Mouse (Mus musculus) limb, embryonic 12.5 days (tissue): Measurements from ENCODE around the gene Galm. TPM values are rescaled to one million over a fixed set of nuclear protein-coding genes. Genes with fewer than 3 reads are reported as not detected.
"Not testable (repeated sequence)": the region's sequence is repeated elsewhere in the genome, so short reads cannot be mapped to it uniquely, and the experiment has no call there.

Experiments
- ATAC-seq: fragments of 200-750 bp; cut with Nextera tagmentation; 2 replicates; pipeline ENCODE4 v1.8.0; 2017; ENCODE audit warnings: low read depth, moderate TSS enrichment; ENCODE audit not compliant: insufficient number of reproducible peaks, insufficient read depth, low FRiP score, low TSS enrichment
- H3K27ac ChIP-seq: fragments of 300-500 bp; sonication (generic); 2 replicates; pipeline ENCODE4 v1.5.1; 2016; ENCODE audit warnings: mild to moderate bottlenecking, moderate library complexity
- H3K27me3 ChIP-seq: fragments of 300-500 bp; sonication (generic); 2 replicates; pipeline ENCODE4 v1.6.1; 2016; ENCODE audit warnings: mild to moderate bottlenecking, moderate library complexity
- H3K36me3 ChIP-seq: fragments of 300-500 bp; sonication (generic); 2 replicates; pipeline ENCODE4 v1.6.1; 2016; ENCODE audit warnings: mild to moderate bottlenecking, moderate library complexity
- H3K4me1 ChIP-seq: fragments of 300-500 bp; sonication (generic); replicated peaks from 2 replicates; pipeline ENCODE4 v1.6.1; 2016
- H3K4me2 ChIP-seq: fragments of 300-500 bp; sonication (generic); 2 replicates; pipeline ENCODE4 v1.6.1; 2016; ENCODE audit warnings: mild to moderate bottlenecking, moderate library complexity
- H3K4me3 ChIP-seq: fragments of 300-500 bp; sonication (generic); replicated peaks from 2 replicates; pipeline ENCODE4 v1.5.1; 2016; ENCODE audit warnings: mild to moderate bottlenecking
- H3K9ac ChIP-seq: fragments of 300-500 bp; sonication (generic); replicated peaks from 2 replicates; pipeline ENCODE4 v1.6.1; 2016; ENCODE audit warnings: mild to moderate bottlenecking, moderate library complexity
- H3K9me3 ChIP-seq: fragments of 300-500 bp; sonication (generic); 2 replicates; pipeline ENCODE4 v1.6.1; 2016; ENCODE audit warnings: mild to moderate bottlenecking, moderate library complexity
- WGBS: fragments of 180-500 bp; shearing (Covaris S2); methylation state at CpG from one replicate; pipeline ENCODE4 v1.1.7; 2016; 5-methylcytosine and 5-hydroxymethylcytosine counted together
- polyA plus RNA-seq: library from polyadenylated mRNA; unstranded; fragments of >200 nt; fragmentation: Nextera tagmentation; extraction: Ambion mirVana; gene quantifications from 2 replicates; pipeline ENCODE4 v1.2.1, GENCODE M21; 2016

The Galm gene
- polyA plus RNA-seq, 1 experiment from 2014 or later: 14.9 TPM

DNA sequence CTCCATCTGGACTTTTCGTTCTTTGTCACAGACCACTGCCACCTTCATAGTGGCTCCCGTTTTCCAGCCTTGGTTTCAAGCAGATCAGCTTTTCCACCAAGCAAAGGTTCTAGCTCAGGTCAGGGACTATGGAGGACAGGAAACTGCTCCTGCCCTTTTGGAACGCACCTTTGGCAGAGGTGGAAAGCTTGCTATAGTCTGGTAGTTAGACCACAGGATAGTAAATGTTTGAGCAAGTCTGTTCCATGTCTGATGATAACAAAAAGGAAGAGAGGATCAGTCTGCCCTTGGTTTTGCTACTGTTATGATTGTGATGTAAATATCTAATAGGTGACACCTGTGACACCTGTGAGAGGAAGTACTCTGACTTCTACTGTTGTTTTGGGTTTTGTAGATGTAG lies 48.7 kb downstream of the Galm start:
- WGBS: 89% methylated on average over 3 of the region's 3 CpGs
- H3K27me3 ChIP-seq: no peaks in the 10 kb centered on the region
- ATAC-seq: no peak

GRCm38 (mm10) chr17:80178846-80179245 lies 51.6 kb downstream of the Galm start:
- H3K27ac ChIP-seq, H3K27me3 ChIP-seq, H3K4me3 ChIP-seq, H3K4me2 ChIP-seq, H3K36me3 ChIP-seq, H3K9me3 ChIP-seq, ATAC-seq, H3K9ac ChIP-seq, H3K4me1 ChIP-seq: not testable (repeated sequence)
- WGBS: 92% methylated on average over 3 of the region's 3 CpGs

More for the DNA sequence above, 48.7 kb downstream of the Galm start:
- Histone ChIP-seq H3K36me3 (no peaks in the 10 kb centered on the region), H3K9ac (no peak overlapping the region), H3K27ac (no peak overlapping the region), H3K9me3 (no peaks in the 10 kb centered on the region), H3K4me3 (no peak overlapping the region), H3K4me2 (no peak overlapping the region), H3K4me1 (0 out of 2 replicates have a peak, but pooled peaks cover 7% of the 10 kb centered on the region)

DNA sequence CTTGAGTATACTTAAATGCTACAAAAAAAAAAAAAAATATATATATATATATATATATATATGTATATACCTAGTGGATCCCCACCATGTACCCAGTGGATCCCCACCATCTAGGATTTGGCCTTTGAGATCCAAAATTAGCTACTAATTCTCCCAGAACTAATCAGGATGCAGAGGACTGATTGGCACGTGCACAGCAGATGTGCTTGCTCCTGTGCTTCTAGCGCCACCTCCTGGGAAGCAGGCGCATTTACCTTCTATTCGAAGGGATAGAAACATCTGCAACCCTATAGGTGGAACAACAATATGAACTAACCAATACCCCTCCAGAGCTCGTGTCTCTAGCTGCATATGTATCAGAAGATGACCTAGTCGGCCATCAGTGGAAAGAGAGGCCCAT lies 52.7 kb downstream of the Galm start:
- 0 out of 2 replicates have a peak, but pooled peaks have one; percentile 60 for ATAC-seq
- WGBS: under 1% methylated on average over 6 of the region's 6 CpGs
- Histone ChIP-seq H3K36me3 (no peaks in the 10 kb centered on the region), H3K9ac (no peak overlapping the region), H3K27ac (no peak overlapping the region), H3K4me1 (0 out of 2 replicates have a peak, but pooled peaks cover 1% of the 10 kb centered on the region), H3K9me3 (no peaks in the 10 kb centered on the region), H3K4me2 (no peak overlapping the region), H3K4me3 (no peak overlapping the region), H3K27me3 (no peaks in the 10 kb centered on the region)

GRCm38 (mm10) chr17:80180468-80180867 lies 53.2 kb downstream of the Galm start:
- Histone ChIP-seq H3K4me2 (no peak overlapping the region), H3K4me3 (no peak overlapping the region), H3K27me3 (no peaks in the 10 kb centered on the region), H3K27ac (no peak overlapping the region), H3K9ac (no peak overlapping the region), H3K36me3 (no peaks in the 10 kb centered on the region), H3K4me1 (no peaks in the 10 kb centered on the region), H3K9me3 (no peaks in the 10 kb centered on the region)
- peak; percentile 46 for ATAC-seq

- Histone ChIP-seq H3K9ac (no peak overlapping the region), H3K27me3 (no peaks in the 10 kb centered on the region), H3K36me3 (no peaks in the 10 kb centered on the region), H3K4me3 (no peak overlapping the region), H3K4me2 (no peak overlapping the region), H3K4me1 (no peaks in the 10 kb centered on the region), H3K27ac (no peak overlapping the region), H3K9me3 (no peaks in the 10 kb centered on the region)
- whole genome bisulfite sequencing: 83% methylated on average over 10 of the region's 10 CpGs
- no peak for ATAC-seq
Measured at GRCm38 (mm10) chr17:80183615-80184014, 56.3 kb downstream of the Galm start.

DNA sequence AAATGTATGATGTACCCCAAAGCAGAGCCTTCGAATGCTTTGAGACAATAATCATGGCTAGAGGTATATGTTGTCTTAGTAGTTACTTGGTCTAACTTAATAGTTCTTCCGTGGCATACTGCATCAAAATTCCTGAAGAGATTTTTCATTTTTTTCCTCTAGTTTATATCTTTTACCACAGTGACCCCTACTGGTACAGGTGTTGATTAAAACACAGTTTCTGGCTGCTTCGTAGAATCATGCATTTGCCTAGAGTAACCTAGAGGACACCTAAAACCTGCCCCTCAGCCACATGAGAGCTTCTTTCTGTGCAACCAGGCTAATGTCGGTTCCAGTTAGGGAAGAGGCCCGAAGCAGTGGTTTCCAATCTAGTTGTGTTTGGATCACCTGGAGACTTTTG lies 65.8 kb downstream of the Galm start:
- H3K9ac ChIP-seq: no peak overlapping the region
- H3K27ac ChIP-seq: no peak overlapping the region
- no peak for ATAC-seq
- H3K4me1 ChIP-seq: peaks cover 9% of the 10 kb centered on the region
- no peak overlapping the region for H3K4me2 ChIP-seq
- no peaks in the 10 kb centered on the region for H3K9me3 ChIP-seq
- H3K36me3 ChIP-seq: peaks cover 30% of the 10 kb centered on the region
- no peaks in the 10 kb centered on the region for H3K27me3 ChIP-seq
- WGBS: 67% methylated on average over 5 of the region's 5 CpGs
- H3K4me3 ChIP-seq: no peak overlapping the region

DNA sequence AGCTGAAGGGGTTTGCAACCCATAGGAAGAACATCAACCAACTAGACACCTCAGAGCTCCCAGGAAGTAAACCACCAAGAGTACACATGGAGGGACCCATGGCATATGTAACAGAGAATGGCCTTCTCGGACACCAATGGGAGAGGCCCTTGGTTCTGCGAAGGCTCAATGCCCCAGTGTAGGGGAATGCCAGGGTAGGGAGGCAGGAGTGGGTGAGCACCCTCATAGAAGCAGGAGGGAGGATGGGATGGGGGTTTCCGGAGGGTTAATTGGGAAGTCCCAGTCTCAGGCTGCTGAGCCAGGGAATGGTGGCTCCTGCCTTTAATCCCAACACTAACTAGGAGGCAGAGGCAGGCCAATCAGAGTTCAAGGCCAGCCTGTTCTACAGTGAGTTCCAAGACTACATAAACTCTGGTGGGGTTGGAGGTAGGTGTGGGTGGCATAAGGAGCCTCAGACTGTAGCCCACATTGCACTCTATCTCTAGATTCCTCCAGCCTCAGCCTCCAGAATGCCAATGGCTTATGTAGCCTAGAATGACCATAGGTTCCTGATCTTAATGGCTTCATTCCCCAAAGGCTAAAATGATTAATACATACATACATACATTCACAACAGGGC lies 72.0 kb downstream of the Galm start:
- Histone ChIP-seq H3K27ac (no peak overlapping the region), H3K9ac (no peak overlapping the region), H3K4me2 (no peak overlapping the region), H3K4me1 (peaks cover 6% of the 10 kb centered on the region; the same call in 1 of the 2 replicates), H3K27me3 (no peaks in the 10 kb centered on the region), H3K4me3 (no peak overlapping the region), H3K9me3 (no peaks in the 10 kb centered on the region), H3K36me3 (peaks cover 83% of the 10 kb centered on the region)
- ATAC-seq: no peak
- WGBS: 86% methylated on average over 3 of the region's 3 CpGs

DNA sequence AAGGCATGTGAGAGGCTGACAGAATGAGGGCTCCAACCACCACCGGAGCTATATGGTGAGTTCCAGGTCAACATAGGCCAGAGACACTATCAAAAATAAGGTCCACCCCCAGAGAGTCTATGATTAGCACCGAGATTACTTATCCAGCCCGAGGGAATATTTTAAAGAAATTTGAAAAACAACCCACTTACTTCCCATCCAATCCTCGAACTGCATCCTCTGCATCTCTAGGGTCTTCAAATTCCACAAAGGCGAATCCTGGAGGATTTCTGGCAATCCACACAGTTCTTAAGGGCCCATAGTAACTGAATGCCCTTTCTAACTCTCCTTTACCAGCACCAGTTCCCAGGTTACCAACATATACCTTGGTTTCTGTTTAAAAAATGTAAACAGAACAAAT lies 78.4 kb downstream of the Galm start:
- Histone ChIP-seq H3K27me3 (no peaks in the 10 kb centered on the region), H3K36me3 (peaks cover 47% of the 10 kb centered on the region), H3K4me1 (peaks cover 14% of the 10 kb centered on the region; the same call in 1 of the 2 replicates), H3K9me3 (no peaks in the 10 kb centered on the region), H3K9ac (peak overlapping the region; percentile 98), H3K4me2 (peak overlapping the region; percentile 91), H3K4me3 (peak overlapping the region; percentile 92), H3K27ac (no peak overlapping the region)
- WGBS: 35% methylated on average over 5 of the region's 5 CpGs
- no peak for ATAC-seq

- peak; percentile 57; the same call in 1 of the 2 replicates for ATAC-seq
- under 1% methylated on average over 36 of the region's 36 CpGs for WGBS
- peaks cover 14% of the 10 kb centered on the region; the same call in 1 of the 2 replicates for H3K4me1 ChIP-seq
- H3K4me3 ChIP-seq: peak overlapping the region; percentile 92
- no peaks in the 10 kb centered on the region for H3K9me3 ChIP-seq
- no peaks in the 10 kb centered on the region for H3K27me3 ChIP-seq
- H3K9ac ChIP-seq: peak overlapping the region; percentile 98
- peak overlapping the region; percentile 99 for H3K27ac ChIP-seq
- peaks cover 43% of the 10 kb centered on the region for H3K36me3 ChIP-seq
- H3K4me2 ChIP-seq: peak overlapping the region; percentile 91
Measured at GRCm38 (mm10) chr17:80206301-80206670, 79.0 kb downstream of the Galm start.

DNA sequence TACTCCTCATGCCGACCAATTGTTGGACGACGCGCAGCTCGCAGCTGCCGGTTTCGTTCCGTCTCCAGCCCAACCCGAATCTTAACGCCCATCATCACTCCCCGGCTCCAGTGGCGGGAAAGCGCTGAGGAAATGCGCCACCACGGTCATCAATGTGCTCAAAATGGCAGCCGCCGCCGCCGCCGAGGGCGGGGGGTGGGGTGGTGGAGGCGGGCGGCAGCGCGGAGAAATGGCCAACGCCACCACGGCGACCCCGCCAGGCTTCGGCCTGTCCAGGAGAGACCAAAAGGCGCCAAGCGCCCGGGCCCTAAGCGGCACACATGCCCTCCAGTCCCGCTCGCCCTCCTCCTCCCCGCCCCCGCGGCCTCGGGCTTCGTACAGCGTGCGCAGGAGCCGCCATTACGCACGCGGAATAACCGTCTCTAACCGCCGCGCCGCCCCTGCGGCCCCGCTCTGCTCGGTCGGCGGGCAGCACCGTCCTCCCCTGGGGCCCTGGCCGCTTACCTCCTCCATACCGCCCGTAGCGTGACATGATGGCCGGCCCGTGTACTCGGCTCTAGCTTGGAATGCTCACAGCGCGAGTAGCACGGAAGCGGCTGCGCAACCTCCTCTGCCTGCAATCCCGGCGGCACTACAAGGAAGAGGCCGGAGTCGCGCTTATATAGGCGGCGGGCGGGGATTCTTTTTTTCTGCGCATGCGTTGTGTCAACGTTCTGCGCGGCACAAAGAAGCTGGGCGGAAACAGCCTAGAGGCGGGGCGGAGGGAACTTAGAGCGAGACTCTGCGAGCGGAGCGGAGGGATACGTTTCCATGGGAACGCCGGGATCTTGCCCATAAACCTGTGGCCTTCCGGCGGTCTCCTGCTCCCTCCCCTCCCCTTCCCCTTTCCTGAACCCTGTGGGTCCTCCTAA lies 79.7 kb downstream of the Galm start, which contains the start of the genes Srsf7 and Ttc39d:
Gene Srsf7 (minus strand): TSS at position 637 of the 911 bp plus-strand sequence.
Gene Ttc39d (plus strand): TSS at position 790 of the 911 bp plus-strand sequence.
- no peaks in the 10 kb centered on the region for H3K9me3 ChIP-seq
- H3K36me3 ChIP-seq: peaks cover 37% of the 10 kb centered on the region
- WGBS: under 1% methylated on average over 94 of the region's 95 CpGs
- H3K9ac ChIP-seq: peak within 1 kb of the TSS; percentile 98
- H3K4me2 ChIP-seq: peak within 1 kb of the TSS; percentile 91
- ATAC-seq: peak; percentile 93
- H3K27me3 ChIP-seq: no peaks in the 10 kb centered on the region
- peak within 1 kb of the TSS; percentile 99 for H3K27ac ChIP-seq
- H3K4me1 ChIP-seq: peaks cover 14% of the 10 kb centered on the region; the same call in 1 of the 2 replicates
- H3K4me3 ChIP-seq: peak within 1 kb of the TSS; percentile 92

DNA sequence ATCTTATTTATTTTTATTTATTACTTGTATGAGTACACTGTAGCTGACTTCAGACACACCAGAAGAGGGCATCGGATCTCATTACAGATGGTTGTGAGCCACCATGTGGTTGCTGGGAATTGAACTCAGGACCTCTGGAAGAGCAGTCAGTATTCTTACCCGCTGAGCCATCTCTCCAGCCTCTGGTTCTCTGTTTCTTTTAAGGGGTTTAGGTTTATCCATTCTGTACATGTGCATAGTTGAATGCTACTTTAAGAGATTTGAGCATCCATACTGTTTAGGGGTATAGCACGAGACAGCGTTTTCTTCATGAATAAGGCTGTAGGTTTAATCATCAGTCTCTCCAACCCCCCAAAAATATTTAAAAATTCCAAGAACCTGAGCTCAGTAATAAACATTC lies 86.7 kb downstream of the Galm start:
- not testable (repeated sequence) for ATAC-seq, H3K9ac ChIP-seq, H3K36me3 ChIP-seq, H3K9me3 ChIP-seq, H3K27me3 ChIP-seq, H3K4me2 ChIP-seq, H3K4me3 ChIP-seq, H3K27ac ChIP-seq, H3K4me1 ChIP-seq
- WGBS: 80% methylated on average over 4 of the region's 4 CpGs
